Mouse (Mus musculus): Measurements from ENCODE around the gene Vps53.

DNA sequence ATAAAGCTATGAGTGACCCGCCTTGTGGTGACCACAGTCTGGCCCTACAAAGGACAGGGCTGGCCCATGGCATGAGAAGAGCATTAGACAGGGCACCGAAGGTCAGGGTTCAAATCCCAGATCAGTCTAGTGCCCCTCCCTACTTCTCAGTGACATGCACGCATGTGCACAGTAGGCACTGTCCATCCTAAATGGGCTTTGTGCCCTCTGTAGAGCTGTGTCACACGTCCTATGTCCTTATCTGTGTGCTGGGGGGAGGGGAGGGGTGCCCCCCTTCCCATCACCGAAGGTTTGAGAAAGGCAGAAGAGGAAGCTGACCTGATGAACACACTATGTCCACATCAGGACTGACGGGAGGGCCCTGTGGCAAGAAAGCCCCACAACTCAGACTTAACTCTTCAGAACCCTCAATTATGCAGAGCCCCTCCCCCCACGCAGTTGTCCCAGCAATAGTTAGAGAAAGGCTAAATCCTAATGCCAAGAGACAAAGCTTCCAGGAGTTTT, 154.3 kb downstream of the Vps53 start:
- TF ChIP-seq POLR2A (IDR thresholded peaks at IDR 0.05; ENCODE audit: borderline replicate concordance, extremely low read depth, low read depth, low read length) (no peak), CTCF (IDR thresholded peaks at IDR 0.05; ENCODE audit: insufficient read depth, low read length) (no peak)

Data from lung, adult 2 months (tissue).